Mouse (Mus musculus) bone marrow, adult 2 months (tissue): ENCODE results near the gene Tnfsf15.

Source experiments
- CTCF ChIP-seq: fragments of 200-500 bp; IDR thresholded peaks from 2 replicates; pipeline ENCODE4 v1.5.1; 2011; ENCODE audit warnings: low read length, control low read depth; ENCODE audit not compliant: control insufficient read depth, insufficient read depth
- POLR2A ChIP-seq: fragments of 200-500 bp; IDR thresholded peaks from 2 replicates; pipeline ENCODE4 v1.6.1; 2011; ENCODE audit warnings: low read depth, mild to moderate bottlenecking, control low read depth, low read length, borderline replicate concordance; ENCODE audit not compliant: control insufficient read depth

DNA sequence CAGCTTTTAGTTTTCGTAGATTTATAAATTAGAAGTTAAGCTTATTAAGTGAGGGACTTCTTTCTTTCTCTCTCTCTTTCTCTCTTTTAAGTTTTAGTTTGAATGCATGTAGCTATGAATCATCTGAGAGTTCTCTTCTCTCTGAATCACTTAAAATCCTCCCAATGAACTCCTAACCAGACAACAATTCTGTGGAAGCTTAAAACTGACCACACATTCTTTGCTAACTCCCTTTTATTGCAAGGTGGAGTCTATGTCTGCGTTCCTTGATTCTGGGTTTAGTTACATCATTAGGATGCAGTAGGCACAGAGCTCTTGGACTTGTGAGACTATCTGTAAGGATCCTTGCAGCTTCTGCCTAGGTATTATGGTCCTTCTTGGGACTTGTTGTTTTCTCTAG, 41.2 kb downstream of the Tnfsf15 start:
- no peak for TF ChIP-seq CTCF
- TF ChIP-seq POLR2A = no peak
